Mouse (Mus musculus): ENCODE measurements at regions not wholly inside any gene's neighbourhood (a gene's known extent, or its start where the extent isn't known, plus 50 kb on each side); places are given as distances from the start of the nearest gene placed in this dataset.

- Histone ChIP-seq H3K27me3 (ENCODE audit: low read depth, poor library complexity, severe bottlenecking) (no peaks in the 10 kb centered on the region), H3K9me3 (replicated peaks) (no peaks in the 10 kb centered on the region), H3K36me3 (no peaks in the 10 kb centered on the region), H3K4me1 (no peaks in the 10 kb centered on the region), H3K4me3 (no peak overlapping the region), H3K27ac (no peak overlapping the region)
- no peak for DNase-seq (ENCODE audit: low spot score)
- 90% methylated on average over 5 of the region's 5 CpGs for WGBS
Measured at GRCm38 (mm10) chr15:5414401-5414800, 170.4 kb upstream of the Ptger4 start.

- 92% methylated on average over 3 of the region's 3 CpGs for WGBS
- no peak for DNase-seq (ENCODE audit: low spot score)
- Histone ChIP-seq H3K27ac (no peak overlapping the region), H3K27me3 (ENCODE audit: low read depth, poor library complexity, severe bottlenecking) (no peaks in the 10 kb centered on the region), H3K4me1 (no peaks in the 10 kb centered on the region), H3K4me3 (no peak overlapping the region), H3K9me3 (replicated peaks) (no peaks in the 10 kb centered on the region), H3K36me3 (no peaks in the 10 kb centered on the region)
Measured at GRCm38 (mm10) chr15:5416031-5416430, 172.0 kb upstream of the Ptger4 start.

GRCm38 (mm10) chr15:5426641-5427040 is 182.7 kb upstream of the Ptger4 start:
- H3K9me3 ChIP-seq (replicated peaks) = no peaks in the 10 kb centered on the region
- no peak overlapping the region for H3K4me3 ChIP-seq
- no peaks in the 10 kb centered on the region for H3K36me3 ChIP-seq
- no peaks in the 10 kb centered on the region for H3K27me3 ChIP-seq (ENCODE audit: low read depth, poor library complexity, severe bottlenecking)
- WGBS = 87% methylated on average over 3 of the region's 3 CpGs
- H3K4me1 ChIP-seq = no peaks in the 10 kb centered on the region
- no peak for DNase-seq (ENCODE audit: low spot score)
- H3K27ac ChIP-seq = no peak overlapping the region

DNA sequence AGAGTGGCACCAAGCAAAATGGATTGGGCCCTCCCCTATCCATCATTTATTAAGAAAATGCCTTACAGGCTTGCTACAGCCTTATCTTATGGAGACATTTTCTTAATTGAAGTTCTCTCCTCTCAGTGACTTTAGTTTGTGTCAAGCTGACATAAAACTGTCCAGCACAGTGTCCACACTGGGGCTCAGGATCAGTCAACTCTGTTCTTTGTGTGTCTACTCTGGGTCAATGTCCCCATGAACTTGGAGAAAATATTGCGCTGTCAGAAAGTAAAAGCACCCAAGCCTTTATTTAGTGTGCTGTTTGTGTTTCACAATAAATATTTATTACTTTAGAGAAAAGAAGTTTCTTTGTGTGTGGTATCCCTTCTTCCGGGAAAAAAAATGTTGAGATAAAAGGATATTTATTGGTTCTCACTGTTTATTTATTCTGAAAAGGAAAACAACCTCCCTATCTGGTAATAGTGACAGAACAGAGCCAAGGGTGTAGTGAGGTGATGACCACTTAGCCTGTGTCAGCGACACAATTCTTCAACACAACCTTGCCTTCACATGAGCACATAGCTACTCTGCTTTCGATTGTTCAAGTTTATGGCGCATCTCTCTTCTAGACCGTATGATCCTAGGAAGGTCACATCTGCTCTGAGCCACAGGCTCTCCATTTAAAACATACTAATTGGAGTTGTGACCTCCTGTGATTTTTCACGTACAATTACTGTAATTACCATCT is 183.5 kb upstream of the Ptger4 start:
- Histone ChIP-seq H3K9me3 (replicated peaks) (no peaks in the 10 kb centered on the region), H3K27ac (no peak overlapping the region), H3K4me1 (no peaks in the 10 kb centered on the region), H3K36me3 (no peaks in the 10 kb centered on the region), H3K4me3 (no peak overlapping the region), H3K27me3 (ENCODE audit: low read depth, poor library complexity, severe bottlenecking) (no peaks in the 10 kb centered on the region)
- 83% methylated on average over 7 of the region's 7 CpGs for WGBS
- no peak for DNase-seq (ENCODE audit: low spot score)

GRCm38 (mm10) chr15:5432018-5432417 is 188.0 kb upstream of the Ptger4 start:
- no peak for DNase-seq (ENCODE audit: low spot score)
- WGBS = 85% methylated on average over 2 of the region's 2 CpGs
- Histone ChIP-seq H3K27ac (no peak overlapping the region), H3K9me3 (replicated peaks) (no peaks in the 10 kb centered on the region), H3K4me1 (no peaks in the 10 kb centered on the region), H3K4me3 (no peak overlapping the region), H3K36me3 (no peaks in the 10 kb centered on the region), H3K27me3 (ENCODE audit: low read depth, poor library complexity, severe bottlenecking) (no peaks in the 10 kb centered on the region)

DNA sequence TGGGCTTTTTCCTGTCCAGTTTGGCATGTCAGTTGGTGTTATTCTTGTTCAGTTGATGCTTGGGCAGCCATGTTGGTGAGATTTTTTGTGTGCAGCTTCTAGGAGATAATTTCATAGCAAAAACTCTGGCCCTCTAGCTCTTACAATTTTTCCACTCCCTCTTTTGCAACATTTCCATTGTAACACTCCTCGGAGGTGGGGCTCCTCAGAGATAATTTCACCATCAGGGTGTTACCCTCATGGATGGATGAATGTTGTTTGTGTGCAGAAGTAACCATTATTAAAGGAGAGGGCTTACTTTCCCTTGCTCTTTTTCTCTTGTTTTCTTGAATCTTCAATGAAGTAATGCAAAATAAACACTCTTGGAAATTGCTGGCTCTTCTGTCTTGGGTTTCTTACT is 193.0 kb upstream of the Ptger4 start:
- Histone ChIP-seq H3K36me3 (no peaks in the 10 kb centered on the region), H3K9me3 (replicated peaks) (no peaks in the 10 kb centered on the region), H3K4me3 (no peak overlapping the region), H3K27ac (no peak overlapping the region), H3K4me1 (no peaks in the 10 kb centered on the region), H3K27me3 (ENCODE audit: low read depth, poor library complexity, severe bottlenecking) (no peaks in the 10 kb centered on the region)
- 93% methylated on average over 1 of the region's 1 CpGs for WGBS
- DNase-seq (ENCODE audit: low spot score) = no peak

DNA sequence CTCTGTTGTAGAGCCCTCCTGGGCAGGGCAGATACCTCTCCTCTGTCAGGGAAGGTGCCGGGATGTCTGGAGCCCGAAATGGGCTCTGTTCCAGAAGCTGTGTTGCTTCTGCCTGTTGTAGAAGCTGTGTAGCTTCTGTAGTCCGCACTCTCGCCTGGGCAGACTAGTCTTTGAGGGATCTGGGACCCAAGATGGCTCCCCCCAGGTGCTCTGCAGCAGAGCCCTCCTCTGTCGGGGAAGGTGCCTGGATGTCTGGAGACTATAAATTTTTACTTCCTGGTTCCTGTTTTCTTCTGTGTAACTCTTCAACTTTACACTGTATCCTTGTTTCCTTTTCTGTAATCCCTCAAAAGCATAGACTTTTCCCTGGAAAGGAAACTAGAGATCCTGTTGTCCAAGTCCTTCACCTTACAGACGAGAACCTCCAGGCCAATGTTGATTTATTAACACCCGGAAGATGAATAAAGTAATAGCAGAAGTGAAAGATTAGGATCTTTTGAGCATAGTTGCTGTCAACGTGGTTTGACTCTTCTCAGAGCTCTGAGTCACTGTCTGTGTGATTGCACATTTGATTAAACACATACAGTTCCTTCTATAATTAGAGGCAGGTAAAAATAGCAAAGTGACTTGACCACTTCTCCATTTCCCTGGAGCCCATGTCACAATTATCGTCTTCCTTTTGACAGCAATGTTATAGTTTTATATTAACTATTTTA is 202.2 kb upstream of the Ptger4 start:
- WGBS = 86% methylated on average over 9 of the region's 9 CpGs
- Histone ChIP-seq H3K27ac (no peak overlapping the region), H3K4me1 (no peaks in the 10 kb centered on the region), H3K4me3 (no peak overlapping the region), H3K9me3 (replicated peaks) (no peaks in the 10 kb centered on the region), H3K36me3 (no peaks in the 10 kb centered on the region), H3K27me3 (ENCODE audit: low read depth, poor library complexity, severe bottlenecking) (no peaks in the 10 kb centered on the region)
- no peak for DNase-seq (ENCODE audit: low spot score)

DNA sequence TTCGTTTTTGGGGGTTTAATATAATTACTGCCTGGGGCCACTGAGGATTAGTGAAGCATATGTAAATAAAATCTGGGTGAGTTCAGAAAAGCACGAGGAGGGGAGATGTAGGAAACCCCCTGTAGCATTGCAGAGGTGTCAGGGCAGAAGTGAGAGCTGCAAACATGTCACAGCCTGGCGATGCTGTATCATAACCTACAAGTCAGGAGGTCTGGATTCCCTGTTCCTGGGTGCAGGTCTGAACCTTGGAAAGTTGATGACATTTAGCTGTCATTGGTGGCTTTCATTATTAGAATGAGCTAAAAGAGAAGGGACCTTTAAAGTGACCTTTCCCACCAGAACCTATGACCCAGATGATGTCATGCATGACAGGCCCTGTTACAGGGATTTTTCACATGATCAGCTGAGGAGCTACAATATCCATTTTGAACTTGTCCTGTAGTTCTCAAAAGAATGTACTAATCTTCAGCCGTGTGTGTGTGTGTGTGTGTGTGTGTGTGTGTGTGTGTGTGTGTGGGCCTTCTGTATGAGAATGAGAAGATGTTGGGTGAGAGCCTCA is 202.8 kb upstream of the Ptger4 start:
- no peaks in the 10 kb centered on the region for H3K9me3 ChIP-seq (replicated peaks)
- H3K36me3 ChIP-seq = no peaks in the 10 kb centered on the region
- no peaks in the 10 kb centered on the region for H3K4me1 ChIP-seq
- H3K4me3 ChIP-seq = no peak overlapping the region
- no peaks in the 10 kb centered on the region for H3K27me3 ChIP-seq (ENCODE audit: low read depth, poor library complexity, severe bottlenecking)
- no peak overlapping the region for H3K27ac ChIP-seq
- WGBS = 78% methylated on average over 4 of the region's 4 CpGs
- DNase-seq (ENCODE audit: low spot score) = no peak

GRCm38 (mm10) chr15:5447707-5448496 is 203.9 kb upstream of the Ptger4 start:
- 90% methylated on average over 2 of the region's 2 CpGs for WGBS
- H3K4me1 ChIP-seq = no peaks in the 10 kb centered on the region
- no peaks in the 10 kb centered on the region for H3K36me3 ChIP-seq
- no peak overlapping the region for H3K4me3 ChIP-seq
- H3K9me3 ChIP-seq (replicated peaks) = no peaks in the 10 kb centered on the region
- H3K27me3 ChIP-seq (ENCODE audit: low read depth, poor library complexity, severe bottlenecking) = no peaks in the 10 kb centered on the region
- DNase-seq (ENCODE audit: low spot score) = no peak
- H3K27ac ChIP-seq = no peak overlapping the region

- Histone ChIP-seq H3K27me3 (ENCODE audit: low read depth, poor library complexity, severe bottlenecking) (no peaks in the 10 kb centered on the region), H3K4me1 (no peaks in the 10 kb centered on the region), H3K9me3 (replicated peaks) (no peaks in the 10 kb centered on the region), H3K27ac (no peak overlapping the region), H3K4me3 (no peak overlapping the region), H3K36me3 (no peaks in the 10 kb centered on the region)
- no peak for DNase-seq (ENCODE audit: low spot score)
- WGBS = 92% methylated on average over 3 of the region's 3 CpGs
Measured at GRCm38 (mm10) chr15:5459083-5459482, 215.1 kb upstream of the Ptger4 start.

GRCm38 (mm10) chr15:5459580-5459979 is 215.6 kb upstream of the Ptger4 start:
- H3K27me3 ChIP-seq (ENCODE audit: low read depth, poor library complexity, severe bottlenecking) = no peaks in the 10 kb centered on the region
- DNase-seq (ENCODE audit: low spot score) = no peak
- no peaks in the 10 kb centered on the region for H3K36me3 ChIP-seq
- H3K9me3 ChIP-seq (replicated peaks) = no peaks in the 10 kb centered on the region
- no peak overlapping the region for H3K4me3 ChIP-seq
- H3K4me1 ChIP-seq = no peaks in the 10 kb centered on the region
- no peak overlapping the region for H3K27ac ChIP-seq
- 89% methylated on average over 4 of the region's 4 CpGs for WGBS

- 91% methylated on average over 3 of the region's 3 CpGs for WGBS
- no peak for DNase-seq (ENCODE audit: low spot score)
- Histone ChIP-seq H3K27me3 (ENCODE audit: low read depth, poor library complexity, severe bottlenecking) (no peaks in the 10 kb centered on the region), H3K27ac (no peak overlapping the region), H3K4me3 (no peak overlapping the region), H3K36me3 (no peaks in the 10 kb centered on the region), H3K9me3 (replicated peaks) (no peaks in the 10 kb centered on the region), H3K4me1 (no peaks in the 10 kb centered on the region)
Measured at GRCm38 (mm10) chr15:5462651-5463050, 218.7 kb upstream of the Ptger4 start.

- H3K4me3 ChIP-seq = no peak overlapping the region
- DNase-seq (ENCODE audit: low spot score) = no peak
- no peaks in the 10 kb centered on the region for H3K9me3 ChIP-seq (replicated peaks)
- WGBS = 91% methylated on average over 5 of the region's 5 CpGs
- H3K27ac ChIP-seq = no peak overlapping the region
- no peaks in the 10 kb centered on the region for H3K4me1 ChIP-seq
- H3K36me3 ChIP-seq = no peaks in the 10 kb centered on the region
- H3K27me3 ChIP-seq (ENCODE audit: low read depth, poor library complexity, severe bottlenecking) = no peaks in the 10 kb centered on the region
Measured at GRCm38 (mm10) chr15:5464732-5465131, 220.7 kb upstream of the Ptger4 start.
